Mouse (Mus musculus) E14TG2a.4 (cell line): Measurements from ENCODE around the gene 1700007K13Rik.

Experiments
- CTCF ChIP-seq: conservative IDR thresholded peaks from 2 replicates; pipeline ENCODE4 v1.5.1; 2014; ENCODE audit warnings: low read length
- NANOG ChIP-seq: IDR thresholded peaks from 2 replicates; pipeline ENCODE4 v1.6.1; 2014; ENCODE audit warnings: borderline replicate concordance, low read length, mixed read lengths
- POU5F1 ChIP-seq: IDR thresholded peaks from 2 replicates; pipeline ENCODE4 v1.6.1; 2014; ENCODE audit warnings: low read length, borderline replicate concordance

- TF ChIP-seq CTCF = no peak
- no peak for TF ChIP-seq POU5F1
- TF ChIP-seq NANOG = no peak
These were observed 31.4 kb upstream of the 1700007K13Rik start for GRCm38 (mm10) chr2:28497561-28497960.
